Mouse (Mus musculus): Measurements from ENCODE around the gene Megf8. TPM values are rescaled to one million over a fixed set of nuclear protein-coding genes. Genes with fewer than 3 reads are reported as not detected.
A peak's percentile ranks its signal among the peaks of the same experiment; 100 is the strongest.

Megf8 gene
- polyA plus RNA-seq, 1 experiment = not detected

DNA sequence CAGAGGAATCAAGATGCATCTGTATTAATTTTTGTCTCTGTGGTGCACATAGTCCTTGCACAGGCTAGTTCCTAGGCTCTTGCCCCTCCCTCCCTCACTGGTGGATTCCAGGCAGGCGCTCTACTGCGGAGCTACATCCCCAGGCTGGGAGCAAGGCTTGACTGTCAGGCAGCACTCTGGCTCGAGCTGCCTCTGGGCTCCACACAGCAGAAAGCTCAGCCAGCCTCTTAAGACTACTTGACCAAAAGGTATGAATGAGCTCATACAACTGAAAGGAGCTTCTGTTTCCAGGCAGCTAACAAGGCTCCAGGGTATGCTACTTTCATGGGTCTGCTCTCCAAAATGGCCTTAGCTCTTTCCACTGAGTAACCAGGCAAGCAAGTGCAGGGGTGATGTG is 64.3 kb downstream of the Megf8 start:
- no peak overlapping the region for H3K4me3 ChIP-seq (ENCODE audit: insufficient read depth, low read depth, low read length)
- H3K4me1 ChIP-seq (ENCODE audit: control insufficient read depth, insufficient read depth, low read length) = peaks cover 16% of the 10 kb centered on the region
- WGBS = 53% methylated on average over 3 of the region's 3 CpGs
- TF ChIP-seq CTCF (IDR thresholded peaks at IDR 0.05; ENCODE audit: insufficient read depth, low read depth, low read length) (no peak), POLR2A (IDR thresholded peaks at IDR 0.05; ENCODE audit: insufficient read depth, low read depth, low read length) (no peak)
- H3K27ac ChIP-seq (ENCODE audit: insufficient read depth, low read depth, low read length) = no peak overlapping the region

DNA sequence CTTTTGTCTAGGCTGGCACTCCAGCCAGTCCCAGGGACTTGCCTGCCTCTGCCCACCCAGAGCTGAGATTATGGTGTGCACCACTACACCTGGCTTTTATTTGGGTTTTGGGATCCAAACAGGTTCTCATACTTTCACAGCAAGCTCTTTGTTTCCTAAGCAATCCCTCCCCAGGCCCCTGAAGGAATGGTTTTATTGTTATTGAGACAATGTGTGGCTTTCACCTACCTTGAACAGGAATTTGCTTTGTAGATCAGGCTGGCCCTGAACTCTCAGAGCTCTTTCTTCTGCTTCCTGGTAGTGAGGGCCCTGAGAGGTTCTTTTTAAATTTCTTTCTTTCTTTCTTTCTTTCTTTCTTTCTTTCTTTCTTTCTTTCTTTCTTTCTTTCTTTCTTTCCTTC is 65.6 kb downstream of the Megf8 start:
- peaks cover 17% of the 10 kb centered on the region for H3K4me1 ChIP-seq (ENCODE audit: control insufficient read depth, insufficient read depth, low read length)
- no peak overlapping the region for H3K27ac ChIP-seq (ENCODE audit: insufficient read depth, low read depth, low read length)
- no peak overlapping the region for H3K4me3 ChIP-seq (ENCODE audit: insufficient read depth, low read depth, low read length)
- TF ChIP-seq POLR2A (IDR thresholded peaks at IDR 0.05; ENCODE audit: insufficient read depth, low read depth, low read length) (no peak), CTCF (IDR thresholded peaks at IDR 0.05; ENCODE audit: insufficient read depth, low read depth, low read length) (no peak)

DNA sequence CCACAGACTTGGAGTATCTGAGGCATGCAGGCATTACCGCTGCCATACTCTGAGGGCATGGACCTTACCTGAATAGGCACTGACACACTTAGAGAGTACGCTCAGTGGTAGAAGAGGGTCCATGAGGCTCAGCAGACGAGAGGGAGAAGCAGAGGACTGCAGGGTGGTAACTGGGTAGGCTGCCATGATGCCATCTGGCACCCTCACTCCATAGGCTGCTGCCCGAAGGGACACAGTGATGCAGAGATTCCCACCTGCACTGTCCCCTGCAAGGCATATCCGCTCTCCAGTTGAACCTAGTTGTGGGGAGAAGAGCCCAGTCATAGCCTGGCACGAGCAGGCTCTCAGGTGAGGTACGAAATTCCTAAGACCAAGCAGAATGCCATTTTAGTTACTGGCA is 66.4 kb downstream of the Megf8 start:
- 91% methylated on average over 7 of the region's 7 CpGs for WGBS
- H3K4me3 ChIP-seq (ENCODE audit: insufficient read depth, low read depth, low read length) = no peak overlapping the region
- no peak overlapping the region for H3K27ac ChIP-seq (ENCODE audit: insufficient read depth, low read depth, low read length)
- peaks cover 17% of the 10 kb centered on the region for H3K4me1 ChIP-seq (ENCODE audit: control insufficient read depth, insufficient read depth, low read length)
- no peak for TF ChIP-seq POLR2A (IDR thresholded peaks at IDR 0.05; ENCODE audit: insufficient read depth, low read depth, low read length)
- no peak for TF ChIP-seq CTCF (IDR thresholded peaks at IDR 0.05; ENCODE audit: insufficient read depth, low read depth, low read length)

DNA sequence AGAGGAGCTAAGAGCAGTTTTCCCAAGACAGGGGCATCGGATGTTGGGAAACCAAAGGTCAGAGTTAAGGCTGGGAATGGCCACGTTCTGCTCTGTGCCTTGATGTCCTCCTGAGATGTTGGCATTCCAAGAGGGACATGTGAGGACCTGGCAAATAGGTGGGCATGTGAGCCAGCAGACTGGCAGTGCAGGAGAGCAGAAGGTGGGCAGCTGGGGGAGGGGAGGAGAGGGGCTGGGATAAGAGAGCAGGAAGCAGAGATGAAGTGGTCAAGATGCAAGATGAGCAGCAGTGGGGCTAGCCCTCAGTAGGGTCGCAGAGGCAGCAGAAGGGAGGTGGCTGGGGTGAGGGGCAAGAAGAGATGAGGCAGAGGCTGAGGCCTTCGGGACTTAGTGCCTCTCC is 66.9 kb downstream of the Megf8 start:
- Histone ChIP-seq H3K4me3 (ENCODE audit: insufficient read depth, low read depth, low read length) (no peak overlapping the region), H3K4me1 (ENCODE audit: control insufficient read depth, insufficient read depth, low read length) (peaks cover 17% of the 10 kb centered on the region), H3K27ac (ENCODE audit: insufficient read depth, low read depth, low read length) (no peak overlapping the region)
- WGBS = 83% methylated on average over 4 of the region's 4 CpGs
- no peak for TF ChIP-seq POLR2A (IDR thresholded peaks at IDR 0.05; ENCODE audit: insufficient read depth, low read depth, low read length)
- TF ChIP-seq CTCF (IDR thresholded peaks at IDR 0.05; ENCODE audit: insufficient read depth, low read depth, low read length) = no peak

DNA sequence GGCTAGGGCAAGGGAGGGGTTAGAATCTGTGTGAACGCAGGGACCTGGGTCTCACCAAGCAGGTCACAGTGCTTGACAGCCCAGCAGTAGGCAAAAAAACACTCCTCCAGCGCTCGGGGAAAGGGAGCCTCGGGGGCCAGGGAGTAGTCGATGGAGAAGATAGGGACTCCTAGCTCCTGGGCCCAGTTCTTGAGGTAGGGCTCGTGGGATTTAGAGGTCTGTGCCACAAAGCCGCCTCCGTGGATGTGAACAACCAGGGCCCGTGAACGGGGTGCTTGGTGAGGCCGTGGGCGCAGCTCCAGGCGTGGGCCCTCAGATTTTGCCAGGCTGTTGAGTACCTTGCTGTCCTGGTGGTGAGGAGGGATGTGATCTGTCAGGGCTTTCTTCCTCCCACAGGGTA is 67.4 kb downstream of the Megf8 start:
- TF ChIP-seq CTCF (IDR thresholded peaks at IDR 0.05; ENCODE audit: insufficient read depth, low read depth, low read length) (no peak), POLR2A (IDR thresholded peaks at IDR 0.05; ENCODE audit: insufficient read depth, low read depth, low read length) (no peak)
- Histone ChIP-seq H3K27ac (ENCODE audit: insufficient read depth, low read depth, low read length) (no peak overlapping the region), H3K4me1 (ENCODE audit: control insufficient read depth, insufficient read depth, low read length) (peaks cover 16% of the 10 kb centered on the region), H3K4me3 (ENCODE audit: insufficient read depth, low read depth, low read length) (no peak overlapping the region)
- 89% methylated on average over 13 of the region's 13 CpGs for WGBS

DNA sequence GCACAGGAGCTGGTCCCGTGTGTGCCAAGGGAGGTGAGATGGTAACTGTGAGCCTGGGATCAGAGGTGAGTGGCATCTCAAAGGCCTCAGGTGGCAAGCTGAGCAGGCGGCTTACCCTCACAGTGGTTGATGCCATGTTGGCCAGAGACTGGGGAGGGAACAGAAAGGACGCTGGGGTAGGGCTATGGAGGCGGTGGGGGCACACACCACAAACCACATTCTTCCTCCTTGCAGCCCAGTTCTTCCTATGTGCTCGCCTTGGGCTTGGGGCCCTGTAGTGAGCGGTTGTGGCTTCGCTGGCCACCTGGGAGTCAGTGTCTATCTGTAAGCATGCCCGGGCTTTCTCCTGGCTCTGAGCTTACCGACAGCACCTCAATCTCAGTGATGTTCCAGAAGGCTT is 67.9 kb downstream of the Megf8 start:
- H3K27ac ChIP-seq (ENCODE audit: insufficient read depth, low read depth, low read length) = no peak overlapping the region
- H3K4me1 ChIP-seq (ENCODE audit: control insufficient read depth, insufficient read depth, low read length) = peaks cover 13% of the 10 kb centered on the region
- TF ChIP-seq POLR2A (IDR thresholded peaks at IDR 0.05; ENCODE audit: insufficient read depth, low read depth, low read length) (no peak), CTCF (IDR thresholded peaks at IDR 0.05; ENCODE audit: insufficient read depth, low read depth, low read length) (no peak)
- no peak overlapping the region for H3K4me3 ChIP-seq (ENCODE audit: insufficient read depth, low read depth, low read length)
- 94% methylated on average over 9 of the region's 9 CpGs for WGBS

DNA sequence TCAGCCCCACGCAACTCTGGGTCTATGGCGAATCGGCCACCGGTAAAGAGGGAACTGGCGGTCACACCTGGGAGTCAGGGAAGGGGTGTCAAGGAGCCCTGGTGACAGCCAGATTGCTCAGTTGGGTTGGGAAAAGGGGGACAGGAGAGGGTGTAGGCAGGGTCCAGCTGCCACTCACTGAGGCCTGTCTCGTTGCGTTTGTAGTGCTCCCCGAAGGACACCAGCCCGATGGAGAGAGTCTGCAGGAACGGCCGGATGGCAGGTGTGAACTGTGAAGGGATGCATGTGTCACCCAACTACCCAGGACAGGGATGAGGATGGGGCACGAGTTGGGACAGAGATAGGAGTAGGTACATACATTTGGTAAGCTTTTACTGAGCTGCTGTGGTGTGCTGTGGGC is 68.3 kb downstream of the Megf8 start:
- Histone ChIP-seq H3K27ac (ENCODE audit: insufficient read depth, low read depth, low read length) (no peak overlapping the region), H3K4me3 (ENCODE audit: insufficient read depth, low read depth, low read length) (no peak overlapping the region), H3K4me1 (ENCODE audit: control insufficient read depth, insufficient read depth, low read length) (peaks cover 15% of the 10 kb centered on the region)
- TF ChIP-seq CTCF (IDR thresholded peaks at IDR 0.05; ENCODE audit: insufficient read depth, low read depth, low read length) = no peak
- no peak for TF ChIP-seq POLR2A (IDR thresholded peaks at IDR 0.05; ENCODE audit: insufficient read depth, low read depth, low read length)
- 93% methylated on average over 12 of the region's 12 CpGs for WGBS

DNA sequence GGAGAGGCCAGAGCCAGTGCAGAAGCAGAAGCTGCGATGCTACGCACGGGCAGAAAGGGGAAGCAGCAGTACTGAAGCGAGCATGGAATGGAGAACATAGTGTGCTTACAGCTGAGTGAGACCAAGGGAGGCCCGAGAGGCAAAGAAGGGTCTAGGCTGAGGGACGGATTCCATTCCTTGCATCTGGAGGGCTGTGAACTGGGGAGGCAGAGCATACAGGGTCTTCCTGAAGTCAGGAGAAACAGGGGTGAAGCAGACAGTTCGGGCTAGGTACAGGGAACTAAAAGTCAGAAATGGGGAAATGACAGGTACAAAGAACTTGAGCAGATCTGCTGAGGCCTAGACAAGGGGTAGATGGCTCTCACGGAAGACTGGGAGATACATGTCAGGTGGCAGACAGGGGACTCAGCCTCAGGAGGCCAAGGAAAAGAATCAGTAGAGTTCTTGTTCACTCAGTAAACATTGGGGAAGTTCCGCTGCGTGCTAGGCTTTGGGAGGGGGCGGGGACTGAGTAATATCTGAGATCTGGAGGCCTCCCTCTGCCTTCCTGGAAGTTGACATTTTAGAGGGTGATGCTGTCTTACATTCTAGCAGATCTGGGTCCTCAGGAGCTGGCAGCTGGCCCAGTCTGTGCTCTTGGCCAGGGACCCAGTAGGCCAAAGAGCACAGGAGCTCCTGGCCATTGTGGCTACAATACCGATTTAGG is 69.0 kb downstream of the Megf8 start:
- H3K4me3 ChIP-seq (ENCODE audit: insufficient read depth, low read depth, low read length) = no peak overlapping the region
- TF ChIP-seq POLR2A (IDR thresholded peaks at IDR 0.05; ENCODE audit: insufficient read depth, low read depth, low read length) (no peak), CTCF (IDR thresholded peaks at IDR 0.05; ENCODE audit: insufficient read depth, low read depth, low read length) (no peak)
- peaks cover 23% of the 10 kb centered on the region for H3K4me1 ChIP-seq (ENCODE audit: control insufficient read depth, insufficient read depth, low read length)
- WGBS = 62% methylated on average over 12 of the region's 12 CpGs
- H3K27ac ChIP-seq (ENCODE audit: insufficient read depth, low read depth, low read length) = peak overlapping the region; percentile 45

DNA sequence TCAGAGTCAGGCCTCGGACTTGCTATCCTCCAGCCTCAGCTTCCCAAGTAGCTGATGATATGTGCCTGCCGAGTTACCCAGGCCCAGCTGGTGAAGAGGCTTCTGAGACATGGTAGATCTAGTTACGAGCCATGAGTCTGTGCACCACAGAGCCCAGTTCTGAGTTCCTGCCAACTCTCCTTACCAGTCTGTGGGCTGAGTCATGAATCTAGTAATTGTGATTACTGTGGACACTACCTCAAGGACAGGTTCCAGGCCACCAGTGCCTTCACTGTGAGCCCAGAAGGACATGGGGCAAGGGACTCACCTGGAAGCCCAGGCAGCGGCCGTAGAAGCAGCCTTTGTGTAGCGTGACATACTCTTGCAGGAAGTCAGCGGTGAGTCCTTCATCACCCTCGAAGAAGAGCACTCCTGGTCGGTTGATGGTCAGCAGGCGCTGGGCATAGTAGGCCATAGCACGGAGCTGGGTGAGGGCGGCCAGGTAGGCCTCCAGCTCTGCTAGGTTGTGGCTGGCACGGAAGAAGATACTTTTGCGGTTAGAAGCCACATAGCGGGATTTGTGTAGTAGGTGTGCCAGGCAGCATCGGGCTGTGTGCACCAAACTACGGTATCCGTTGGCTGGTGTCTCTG is 71.0 kb downstream of the Megf8 start:
- 93% methylated on average over 18 of the region's 18 CpGs for WGBS
- TF ChIP-seq CTCF (IDR thresholded peaks at IDR 0.05; ENCODE audit: insufficient read depth, low read depth, low read length) = no peak
- no peak for TF ChIP-seq POLR2A (IDR thresholded peaks at IDR 0.05; ENCODE audit: insufficient read depth, low read depth, low read length)
- Histone ChIP-seq H3K4me3 (ENCODE audit: insufficient read depth, low read depth, low read length) (no peak overlapping the region), H3K27ac (ENCODE audit: insufficient read depth, low read depth, low read length) (no peak overlapping the region), H3K4me1 (ENCODE audit: control insufficient read depth, insufficient read depth, low read length) (peaks cover 30% of the 10 kb centered on the region)

Measured in olfactory bulb, adult 2 months (tissue).